In the genomic region with DNA sequence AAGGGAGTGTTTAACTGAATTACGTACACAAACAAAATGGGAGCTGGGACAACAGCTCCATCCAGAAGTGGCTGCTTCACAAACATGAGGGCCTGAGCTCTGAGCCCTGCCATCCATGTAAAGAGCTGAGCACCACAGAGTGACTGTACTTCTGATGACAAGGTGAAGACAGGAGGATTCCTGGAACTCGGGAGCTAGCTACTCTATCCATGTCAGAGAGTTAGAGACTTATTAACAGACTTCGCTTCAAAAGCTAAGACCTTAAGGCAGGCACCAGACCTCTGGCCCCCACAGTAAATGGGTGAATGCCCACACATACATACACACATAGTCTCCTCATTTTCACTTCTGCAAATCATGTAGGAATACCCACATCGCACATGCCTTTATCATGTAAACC, we compare ENCODE assay signal across 12 mouse cellular contexts. TPM values are rescaled to one million over a fixed set of nuclear protein-coding genes. Genes with fewer than 3 reads are reported as not detected.
DNase-seq lines count a peak whose midpoint lies in the region; ATAC-seq and TF ChIP-seq lines count a peak whose summit lies in the region.
"Had no signal": no experiment of that assay in that cellular context is flagged by ENCODE, and none has a peak within 500 bp of the region (broad histone marks: within the 10 kb centered on the region; RNA-seq: fewer than 3 reads in every experiment).

No protein-coding gene starts in this region.

- TF ChIP-seq CTCF in intestine, postnatal 0 days (IDR thresholded peaks at IDR 0.05; ENCODE audit: low read depth), result no peak
- TF ChIP-seq CTCF in stomach, postnatal 0 days (IDR thresholded peaks at IDR 0.05; ENCODE audit: low read depth), result no peak

- no peak for TF ChIP-seq EP300 in stomach, postnatal 0 days (optimal IDR thresholded peaks at IDR 0.05)

- peak overlapping the region; percentile 76; the same call in 1 of the 2 replicates for H3K27ac ChIP-seq in heart, embryonic 10.5 days
- peak overlapping the region; percentile 34; the same call in 1 of the 2 replicates for H3K27ac ChIP-seq in kidney, embryonic 15.5 days
- peak overlapping the region; percentile 90 for H3K27ac ChIP-seq in intestine, postnatal 0 days (ENCODE audit: low read depth, low read length)
- 0 out of 2 replicates have a peak overlapping the region, but pooled peaks have one; percentile 4 for H3K27ac ChIP-seq in stomach, postnatal 0 days (replicated peaks)
- H3K27ac ChIP-seq: heart, adult 2 months; neural tube, embryonic 15.5 days had no signal

- peaks cover 3% of the 10 kb centered on the region; the same call in 1 of the 2 replicates for H3K36me3 ChIP-seq in heart, embryonic 10.5 days
- H3K36me3 ChIP-seq in kidney, embryonic 15.5 days, result no peaks in the 10 kb centered on the region
- H3K36me3 ChIP-seq in intestine, postnatal 0 days (ENCODE audit: control insufficient read depth, insufficient read depth), result peaks cover 8% of the 10 kb centered on the region; the same call in 1 of the 2 replicates
- H3K36me3 ChIP-seq in stomach, postnatal 0 days (ENCODE audit: control insufficient read depth, insufficient read depth, low read length), result no peaks in the 10 kb centered on the region

- H3K9me3 ChIP-seq in heart, embryonic 10.5 days, result no peaks in the 10 kb centered on the region
- H3K9me3 ChIP-seq in kidney, embryonic 15.5 days (replicated peaks), result no peaks in the 10 kb centered on the region
- no peaks in the 10 kb centered on the region for H3K9me3 ChIP-seq in intestine, postnatal 0 days (ENCODE audit: control insufficient read depth)
- H3K9me3 ChIP-seq in stomach, postnatal 0 days (ENCODE audit: control insufficient read depth, low read length), result no peaks in the 10 kb centered on the region
- H3K9me3 ChIP-seq: neural tube, embryonic 15.5 days had no signal

- intact Hi-C loops in heart, postnatal 14 days (cut with DNase I), result loop anchor here (5.0 kb wide), 1 partner anchor 50 kb away; no protein-coding TSS in a partner anchor

- DNase-seq in heart, embryonic 10.5 days (ENCODE audit: low spot score), result no peak
- DNase-seq in heart, postnatal 14 days, result no peak
- no peak for DNase-seq in kidney, adult 9 months
- no peak for DNase-seq in stomach, postnatal 0 days (ENCODE audit: low spot score)
- no peak for DNase-seq in spleen, postnatal 14 days (ENCODE audit: low spot score in 2 of 2)
- no peak for DNase-seq in adrenal gland, adult 8-10 months
- DNase-seq: cerebellum, adult 11 months; midbrain, embryonic 14.5 days had no signal

- H3K4me1 ChIP-seq in heart, embryonic 10.5 days, result peaks cover 66% of the 10 kb centered on the region
- peaks cover 33% of the 10 kb centered on the region for H3K4me1 ChIP-seq in kidney, embryonic 15.5 days
- peaks cover 21% of the 10 kb centered on the region for H3K4me1 ChIP-seq in intestine, postnatal 0 days (replicated peaks; ENCODE audit: control insufficient read depth, insufficient read depth, low read length)
- no peaks in the 10 kb centered on the region for H3K4me1 ChIP-seq in stomach, postnatal 0 days (replicated peaks; ENCODE audit: control insufficient read depth, insufficient read depth)
- H3K4me1 ChIP-seq: neural tube, embryonic 15.5 days had no signal

- H3K4me2 ChIP-seq in kidney, embryonic 15.5 days, result no peak overlapping the region
- H3K4me2 ChIP-seq in intestine, postnatal 0 days (replicated peaks; ENCODE audit: low read depth), result peak overlapping the region; percentile 22
- H3K4me2 ChIP-seq in stomach, postnatal 0 days (replicated peaks; ENCODE audit: low read depth), result no peak overlapping the region
- H3K4me2 ChIP-seq: neural tube, embryonic 15.5 days had no signal

- WGBS in heart, embryonic 10.5 days, result 73% methylated on average over 4 of the region's 4 CpGs
- 73% methylated on average over 4 of the region's 4 CpGs for WGBS in kidney, embryonic 15.5 days
- 51% methylated on average over 4 of the region's 4 CpGs for WGBS in intestine, postnatal 0 days
- 84% methylated on average over 4 of the region's 4 CpGs for WGBS in stomach, postnatal 0 days

- no peak overlapping the region for H3K4me3 ChIP-seq in heart, embryonic 10.5 days
- H3K4me3 ChIP-seq in kidney, embryonic 15.5 days (replicated peaks), result no peak overlapping the region
- no peak overlapping the region for H3K4me3 ChIP-seq in intestine, postnatal 0 days (ENCODE audit: low read depth, low read length)
- H3K4me3 ChIP-seq in stomach, postnatal 0 days (ENCODE audit: low read depth, low read length), result no peak overlapping the region
- H3K4me3 ChIP-seq: heart, adult 2 months; neural tube, embryonic 15.5 days had no signal

- peak; percentile 75 for ATAC-seq in kidney, embryonic 15.5 days (replicated peaks; ENCODE audit: low FRiP score)
- ATAC-seq in intestine, postnatal 0 days, result peak; percentile 44
- 0 out of 2 replicates have a peak, but pooled peaks have one; percentile 5 for ATAC-seq in stomach, postnatal 0 days (ENCODE audit: low FRiP score, low TSS enrichment)

- no peak overlapping the region for H3K9ac ChIP-seq in kidney, embryonic 15.5 days
- H3K9ac ChIP-seq in intestine, postnatal 0 days (ENCODE audit: low read depth, low read length), result no peak overlapping the region
- H3K9ac ChIP-seq in stomach, postnatal 0 days (ENCODE audit: low read length), result no peak overlapping the region
- H3K9ac ChIP-seq: neural tube, embryonic 15.5 days had no signal

- H3K27me3 ChIP-seq in heart, embryonic 10.5 days (ENCODE audit: insufficient read depth, poor library complexity, severe bottlenecking), result no peaks in the 10 kb centered on the region
- no peaks in the 10 kb centered on the region for H3K27me3 ChIP-seq in kidney, embryonic 15.5 days
- H3K27me3 ChIP-seq in intestine, postnatal 0 days (replicated peaks; ENCODE audit: control insufficient read depth, insufficient read depth, low read length), result no peaks in the 10 kb centered on the region
- H3K27me3 ChIP-seq in stomach, postnatal 0 days (ENCODE audit: control insufficient read depth, insufficient read depth, low read length), result no peaks in the 10 kb centered on the region
- H3K27me3 ChIP-seq: neural tube, embryonic 15.5 days had no signal

RNA-seq across cellular contexts. Expression of gene Pfkp, which starts 11.6 kb away (rescaled TPM):
- 121 and 191 TPM in 2 replicates for polyA plus RNA-seq in heart, embryonic 10.5 days (2016; fragmentation: Nextera tagmentation; extraction: Ambion mirVana)
- total RNA-seq in heart, postnatal 14 days (2021), result 10 to 100 TPM; 72.9 to 74.6 TPM
- 25.6 and 28.3 TPM in 2 replicates for polyA plus RNA-seq in kidney, embryonic 15.5 days (2015; fragmentation: Nextera tagmentation; extraction: Ambion mirVana)
- polyA plus RNA-seq in intestine, postnatal 0 days (2015; fragmentation: Nextera tagmentation; extraction: Ambion mirVana), result 75.7 and 77.6 TPM in 2 replicates
- polyA plus RNA-seq in stomach, postnatal 0 days (2015; fragmentation: Nextera tagmentation; extraction: Ambion mirVana), result 34.7 and 41.1 TPM in 2 replicates
- 10 to 100 TPM; 47.7 to 91.4 (median 68.9) TPM for total RNA-seq in adrenal gland, adult 8-10 months (2022)

Comparison
In these comparisons a context has a peak if more than half of its experiments do, and no peak if none do; other contexts are left out.
1. H3K27ac ChIP-seq: peak in every context shown above with its lines; median percentile 90 in intestine, postnatal 0 days; 76 in heart, embryonic 10.5 days; 34 in kidney, embryonic 15.5 days; 4 in stomach, postnatal 0 days.
2. ATAC-seq: peak in every context shown above with its lines; median percentile 75 in kidney, embryonic 15.5 days; 44 in intestine, postnatal 0 days; 5 in stomach, postnatal 0 days.